Mouse (Mus musculus): ENCODE results near the gene Snx27.

The Snx27 gene

GRCm38 (mm10) chr3:94582456-94582891 is at the start of gene Snx27:
TSS of gene Snx27 (minus strand) at chr3:94582716.
- DNase-seq (ENCODE audit: low spot score) = peak; percentile 84

GRCm38 (mm10) chr3:94629876-94630275 is 47.4 kb upstream of the Snx27 start:
- no peak for DNase-seq (ENCODE audit: low spot score)

GRCm38 (mm10) chr3:94628712-94629111 is 46.2 kb upstream of the Snx27 start:
- DNase-seq (ENCODE audit: low spot score) = no peak

DNA sequence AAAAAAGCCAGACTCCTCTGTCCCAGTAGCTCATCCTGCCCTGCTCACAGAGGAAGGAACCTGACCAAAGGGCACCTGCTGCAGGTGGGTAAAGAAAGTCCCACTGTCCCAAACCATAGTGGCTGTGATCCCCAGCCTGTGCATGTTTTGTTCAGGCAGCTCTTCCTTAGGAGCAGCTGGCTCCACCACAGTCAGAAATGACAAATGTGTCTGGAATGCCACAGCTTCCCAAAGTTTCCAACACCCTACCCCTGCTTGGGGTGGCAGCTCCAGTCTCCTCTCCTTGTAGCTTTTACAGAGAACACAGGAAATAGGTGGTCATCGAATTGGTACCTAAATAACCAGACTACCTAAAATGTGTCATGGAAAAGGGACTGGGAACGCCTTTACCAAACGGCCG is 41.8 kb upstream of the Snx27 start:
- no peak for DNase-seq (ENCODE audit: low spot score)

DNA sequence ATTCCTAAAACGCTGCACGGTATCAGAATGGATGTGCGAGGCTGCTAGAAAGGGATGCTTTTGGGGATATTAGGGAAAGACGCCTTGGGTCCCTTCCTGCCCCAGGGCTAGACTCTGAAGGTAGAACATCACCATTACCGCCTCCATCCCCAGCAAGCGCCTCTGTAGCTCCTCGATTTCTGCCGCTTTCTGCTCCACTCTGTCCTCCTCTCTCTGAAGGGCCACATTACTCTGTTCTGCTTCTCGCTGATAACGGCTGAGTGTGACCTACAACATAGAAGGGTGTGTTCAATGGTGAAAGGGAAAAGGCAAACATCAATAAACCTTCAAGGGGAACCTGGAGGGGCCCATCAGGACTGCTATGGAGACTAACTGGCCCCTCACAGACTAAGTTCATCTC is 40.0 kb upstream of the Snx27 start:
- no peak for DNase-seq (ENCODE audit: low spot score)

DNA sequence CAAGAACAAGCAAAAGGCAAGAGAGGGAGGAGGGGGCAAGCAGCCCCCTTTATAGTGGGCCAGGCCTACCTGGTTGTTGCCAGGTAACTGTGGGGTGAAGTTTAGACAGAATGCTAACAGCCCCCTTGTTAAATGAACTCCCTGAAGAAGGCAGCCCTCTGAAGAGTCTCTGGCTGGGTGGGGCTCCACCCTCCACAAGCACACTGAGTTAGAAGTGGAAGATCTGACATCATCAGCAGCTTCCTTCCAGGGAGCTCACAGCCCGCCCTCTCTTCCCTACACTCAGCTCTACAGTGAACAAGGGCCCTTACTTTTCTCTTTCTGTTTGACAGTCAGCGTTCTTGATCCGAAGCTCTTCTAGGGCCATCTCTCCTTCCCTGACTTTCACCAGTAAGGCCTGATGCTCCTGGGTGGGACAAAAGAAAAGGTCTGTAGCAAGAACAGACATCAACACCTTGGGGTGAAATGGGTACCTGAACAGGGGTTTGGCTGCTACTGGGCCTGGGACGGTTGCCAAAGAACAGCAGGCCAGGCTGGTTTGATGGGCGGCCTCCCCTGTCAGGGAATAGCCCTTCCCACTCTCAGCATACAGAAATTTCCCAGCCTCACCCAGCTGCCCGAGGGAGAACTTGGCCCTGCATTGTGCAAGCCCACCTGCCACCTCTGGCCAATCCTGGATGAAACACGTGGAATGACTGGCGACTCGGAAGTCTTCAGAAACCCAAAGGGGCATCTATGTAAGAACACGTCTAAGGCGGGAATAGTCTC is 39.4 kb upstream of the Snx27 start:
- DNase-seq (ENCODE audit: low spot score) = no peak

GRCm38 (mm10) chr3:94616717-94617116 is 34.2 kb upstream of the Snx27 start:
- DNase-seq (ENCODE audit: low spot score) = peak; percentile 21

- DNase-seq (ENCODE audit: low spot score) = no peak
Observed at GRCm38 (mm10) chr3:94613258-94613878, 30.9 kb upstream of the Snx27 start.

GRCm38 (mm10) chr3:94612274-94612673 is 29.8 kb upstream of the Snx27 start:
- no peak for DNase-seq (ENCODE audit: low spot score)

- no peak for DNase-seq (ENCODE audit: low spot score)
Observed at GRCm38 (mm10) chr3:94611834-94612233, 29.3 kb upstream of the Snx27 start.

DNA sequence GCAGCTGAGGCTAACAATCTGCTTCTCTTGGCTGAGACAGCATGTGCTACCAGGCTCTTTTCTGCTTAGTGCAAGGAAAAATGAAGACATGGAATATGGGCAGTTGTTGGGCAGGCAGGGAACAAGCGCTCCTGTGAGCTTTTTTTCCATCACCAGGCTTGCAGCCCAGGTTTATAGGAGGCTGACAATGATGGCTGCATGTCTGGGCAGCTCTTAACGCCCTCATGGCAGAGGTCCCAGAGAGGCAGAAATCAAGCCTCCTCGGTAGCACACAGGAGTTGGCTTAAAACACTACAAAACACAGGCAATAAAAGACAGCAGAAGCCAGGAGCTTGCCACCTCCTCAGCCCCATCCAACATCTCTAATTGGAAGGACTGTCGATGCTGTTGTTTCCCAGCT is 28.8 kb upstream of the Snx27 start:
- no peak for DNase-seq (ENCODE audit: low spot score)

GRCm38 (mm10) chr3:94610581-94610980 is 28.1 kb upstream of the Snx27 start:
- no peak for DNase-seq (ENCODE audit: low spot score)

DNA sequence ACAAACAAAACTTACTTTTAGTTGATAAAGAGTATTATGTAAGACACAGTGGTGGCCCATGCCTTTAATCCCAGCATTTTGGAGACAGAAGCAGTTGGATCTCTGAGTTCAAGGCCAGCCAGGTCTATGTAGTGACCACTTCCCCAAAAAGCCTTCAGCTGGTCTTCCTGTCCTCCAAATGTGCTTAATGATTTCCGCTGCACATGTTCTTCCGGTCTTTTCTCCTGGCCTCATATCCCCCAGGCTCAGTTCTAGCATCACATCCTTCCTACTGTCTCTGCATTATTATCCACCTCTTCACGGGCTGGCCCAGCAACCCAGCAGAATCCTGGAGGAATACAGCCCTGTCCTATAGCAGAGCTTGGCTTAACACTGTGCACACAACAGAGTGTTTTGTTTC is 27.1 kb upstream of the Snx27 start:
- no peak for DNase-seq (ENCODE audit: low spot score)

GRCm38 (mm10) chr3:94601959-94602358 is 19.4 kb upstream of the Snx27 start:
- no peak for DNase-seq (ENCODE audit: low spot score)

- DNase-seq (ENCODE audit: low spot score) = no peak
Observed at GRCm38 (mm10) chr3:94597224-94597779, 14.8 kb upstream of the Snx27 start.

GRCm38 (mm10) chr3:94595871-94596287 is 13.4 kb upstream of the Snx27 start:
- no peak for DNase-seq (ENCODE audit: low spot score)

GRCm38 (mm10) chr3:94591066-94591465 is 8.6 kb upstream of the Snx27 start:
- no peak for DNase-seq (ENCODE audit: low spot score)

DNA sequence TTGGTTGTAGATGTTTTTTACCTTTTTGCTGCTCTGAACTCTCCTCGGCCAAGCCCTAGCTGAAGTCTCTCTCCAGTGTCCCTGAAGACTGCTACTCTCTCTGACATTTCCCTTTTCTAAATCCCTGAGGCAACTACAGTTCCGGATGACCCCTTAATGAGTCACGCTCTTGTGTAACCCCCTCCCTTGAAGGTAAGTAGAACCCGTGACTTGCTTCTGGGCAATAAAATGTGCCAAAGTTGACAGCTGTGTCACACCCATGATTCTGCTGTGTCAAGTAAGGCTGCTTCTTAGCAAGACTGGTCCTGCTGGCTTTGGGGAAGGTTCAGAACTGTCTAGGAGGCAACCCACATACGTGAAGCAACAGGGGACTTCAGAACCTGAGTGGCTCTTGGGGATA is 5.4 kb upstream of the Snx27 start:
- DNase-seq (ENCODE audit: low spot score) = no peak

GRCm38 (mm10) chr3:94582944-94583343 is 428 bp upstream of the Snx27 start:
- no peak for DNase-seq (ENCODE audit: low spot score)

GRCm38 (mm10) chr3:94581793-94582455 is 592 bp downstream of the Snx27 start:
- peak; percentile 31 for DNase-seq (ENCODE audit: low spot score)

DNA sequence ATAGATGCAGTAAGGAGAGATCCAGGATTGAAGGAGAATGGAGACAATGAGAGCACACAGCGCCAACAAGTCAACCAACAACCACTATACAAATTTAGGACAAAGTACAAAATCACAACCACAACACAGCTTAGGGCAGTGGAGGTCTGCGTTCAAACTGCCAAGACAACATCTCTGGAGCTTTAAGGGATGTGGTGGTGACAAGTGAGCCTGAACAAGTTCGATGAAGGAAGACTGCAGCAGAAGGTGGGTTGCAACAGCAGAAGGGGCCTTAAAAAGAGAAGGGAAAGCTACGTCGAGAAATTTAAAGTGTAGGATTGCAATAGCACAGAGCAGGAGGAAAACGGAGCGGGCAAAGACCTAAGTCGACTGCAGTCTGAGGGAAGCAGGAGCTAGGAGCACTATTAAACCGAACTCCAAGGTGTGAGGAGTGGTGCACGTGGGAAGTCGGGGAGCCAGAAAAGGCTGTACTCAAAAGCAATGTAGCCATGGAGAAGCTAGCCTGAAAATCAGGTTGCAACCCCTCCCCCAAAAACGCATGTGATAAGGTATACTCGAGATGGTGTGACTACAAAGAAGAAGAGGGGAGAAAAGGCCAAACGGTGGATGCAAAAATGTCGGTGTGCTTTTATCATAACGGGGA is 1.3 kb downstream of the Snx27 start:
- no peak for DNase-seq (ENCODE audit: low spot score)

- no peak for DNase-seq (ENCODE audit: low spot score)
Observed at GRCm38 (mm10) chr3:94574506-94574905, 8.0 kb downstream of the Snx27 start.
